Mouse (Mus musculus): Measurements from ENCODE around the gene Gm29276. TPM values are rescaled to one million over a fixed set of nuclear protein-coding genes. Genes with fewer than 3 reads are reported as not detected.
"Not testable (repeated sequence)": the region's sequence is repeated elsewhere in the genome, so short reads cannot be mapped to it uniquely, and the experiment has no call there.

The Gm29276 gene
- not detected in 2 replicates for total RNA-seq (2015; ENCODE audit: low replicate concordance)
- total RNA-seq (2017; ENCODE audit: low replicate concordance): not detected in 2 replicates

DNA sequence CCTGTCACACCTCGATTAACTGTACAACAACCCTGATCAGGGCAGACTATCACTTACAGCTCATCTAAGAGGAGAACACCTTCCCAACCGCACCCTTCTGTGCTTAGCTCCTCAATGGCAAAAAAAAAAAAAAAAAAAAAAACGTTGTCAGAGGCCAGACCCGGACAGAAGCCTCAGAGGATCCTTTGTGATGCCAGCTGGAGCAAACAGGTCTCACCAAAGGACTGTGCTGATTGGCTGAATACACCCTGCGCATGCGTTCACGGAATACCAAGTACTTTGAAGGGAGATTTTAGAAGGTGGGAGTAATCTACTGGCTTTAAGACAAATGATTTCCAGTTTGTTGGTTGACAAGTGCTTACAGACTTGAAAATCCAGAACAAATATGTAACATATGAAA is at the start of gene Gm29276:
Gm29276 (minus strand) TSS at position 101 of the 400 bp plus-strand sequence.
- not testable (repeated sequence) for ATAC-seq (replicated peaks; ENCODE audit: low FRiP score, poor library complexity, severe bottlenecking)

Data from erythroid progenitor cell, adult 5-6 weeks (primary cell).